Mouse (Mus musculus) stomach, postnatal 0 days (tissue): ENCODE results near the gene 9930021J03Rik.

Experiments
- CTCF ChIP-seq: IDR thresholded peaks from 2 replicates; pipeline ENCODE4 v1.5.1; 2016; ENCODE audit warnings: antibody characterized with exemption, low read depth, mild to moderate bottlenecking, moderate library complexity
- EP300 ChIP-seq: optimal IDR thresholded peaks from 2 replicates; pipeline ENCODE3; 2016; ENCODE audit warnings: antibody characterized with exemption

DNA sequence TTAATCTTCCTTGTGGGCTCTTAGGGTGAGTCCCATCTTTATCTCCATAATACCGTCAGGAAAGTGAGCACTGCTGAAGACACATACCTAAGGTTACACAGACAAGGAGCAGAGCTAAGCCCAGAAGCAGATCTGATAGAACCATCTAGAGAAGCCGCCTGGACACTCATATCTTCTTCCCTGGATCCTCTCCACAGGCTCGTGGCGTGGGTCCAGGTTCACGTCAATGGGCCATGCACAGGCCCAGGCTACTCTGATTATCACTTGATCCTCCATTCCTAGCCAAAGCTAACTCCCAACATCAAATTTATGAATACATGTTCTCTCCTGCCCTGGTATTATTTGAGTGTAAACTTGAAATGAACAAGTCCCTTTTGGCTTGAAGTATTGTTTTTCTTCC is 47.9 kb upstream of the 9930021J03Rik start:
- TF ChIP-seq CTCF (no peak), EP300 (no peak)
